Mouse (Mus musculus) limb, embryonic 14.5 days (tissue): ENCODE measurements around the gene Selenos. TPM values are rescaled to one million over a fixed set of nuclear protein-coding genes. Genes with fewer than 3 reads are reported as not detected.

Source experiments
- ATAC-seq: fragments of 200-750 bp; cut with Nextera tagmentation; 2 replicates; pipeline ENCODE4 v1.8.0; 2017; ENCODE audit warnings: low read depth, moderate number of reproducible peaks, moderate TSS enrichment; ENCODE audit not compliant: low FRiP score
- DNase-seq: peaks from one replicate; pipeline ENCODE4 v3.0.0-alpha.2; 2015; ENCODE audit warnings: low spot score
- H3K27ac ChIP-seq: fragments of 300-500 bp; sonication (generic); replicated peaks from 2 replicates; pipeline ENCODE4 v1.5.1; 2014; ENCODE audit warnings: low read depth, mild to moderate bottlenecking, low read length, moderate library complexity, mixed read lengths
- H3K27me3 ChIP-seq: fragments of 300-500 bp; sonication (generic); 2 replicates; pipeline ENCODE4 v1.6.1; 2014; ENCODE audit warnings: low read length, mixed read lengths; ENCODE audit not compliant: control insufficient read depth, insufficient read depth
- H3K36me3 ChIP-seq: fragments of 300-500 bp; sonication (generic); 2 replicates; pipeline ENCODE4 v1.6.1; 2014; ENCODE audit warnings: mild to moderate bottlenecking, low read length, moderate library complexity, mixed read lengths; ENCODE audit not compliant: control insufficient read depth, insufficient read depth
- H3K4me1 ChIP-seq: fragments of 300-500 bp; sonication (generic); 2 replicates; pipeline ENCODE4 v1.6.1; 2014; ENCODE audit warnings: antibody characterized with exemption, low read length, mixed read lengths; ENCODE audit not compliant: control insufficient read depth, insufficient read depth
- H3K4me2 ChIP-seq: fragments of 300-500 bp; sonication (generic); replicated peaks from 2 replicates; pipeline ENCODE4 v1.6.1; 2014; ENCODE audit warnings: low read depth, mild to moderate bottlenecking, low read length, moderate library complexity; ENCODE audit not compliant: severe bottlenecking
- H3K4me3 ChIP-seq: fragments of 300-500 bp; sonication (generic); replicated peaks from 2 replicates; pipeline ENCODE4 v1.5.1; 2014; ENCODE audit warnings: low read length
- H3K9ac ChIP-seq: fragments of 300-500 bp; sonication (generic); 2 replicates; pipeline ENCODE4 v1.6.1; 2014; ENCODE audit warnings: mild to moderate bottlenecking, low read depth, low read length, moderate library complexity; ENCODE audit not compliant: severe bottlenecking
- H3K9me3 ChIP-seq: fragments of 300-500 bp; sonication (generic); 2 replicates; pipeline ENCODE4 v1.6.1; 2016; ENCODE audit warnings: low read length; ENCODE audit not compliant: control insufficient read depth
- POLR2A ChIP-seq: fragments of 200-500 bp; IDR thresholded peaks from 2 replicates; pipeline ENCODE4 v1.8.0; 2012; ENCODE audit warnings: inconsistent platforms, mild to moderate bottlenecking, moderate library complexity, borderline replicate concordance; ENCODE audit not compliant: insufficient read depth, insufficient read length; ENCODE audit errors: extremely low read depth
- WGBS: fragments of 180-500 bp; shearing (Covaris S2); extraction: QIAGEN DNeasy Blood & Tissue Kit; methylation state at CpG from one replicate; pipeline ENCODE4 v1.1.7; 2014; 5-methylcytosine and 5-hydroxymethylcytosine counted together
- polyA plus RNA-seq, 2 experiments: library from polyadenylated mRNA; depleted of rRNA in 1 of 2; stranded (reverse) in 1 of 2; unstranded in 1 of 2; fragments of >200 nt; fragmentation: Nextera tagmentation in 1 of 2; extraction: Ambion mirVana in 1 of 2; gene quantifications; 2 replicates each; pipeline versions ENCODE4 v1.2.1 to v1.2.3; 2012 to 2014

The Selenos gene
- polyA plus RNA-seq, 2 experiments: 113 to 139 TPM

DNA sequence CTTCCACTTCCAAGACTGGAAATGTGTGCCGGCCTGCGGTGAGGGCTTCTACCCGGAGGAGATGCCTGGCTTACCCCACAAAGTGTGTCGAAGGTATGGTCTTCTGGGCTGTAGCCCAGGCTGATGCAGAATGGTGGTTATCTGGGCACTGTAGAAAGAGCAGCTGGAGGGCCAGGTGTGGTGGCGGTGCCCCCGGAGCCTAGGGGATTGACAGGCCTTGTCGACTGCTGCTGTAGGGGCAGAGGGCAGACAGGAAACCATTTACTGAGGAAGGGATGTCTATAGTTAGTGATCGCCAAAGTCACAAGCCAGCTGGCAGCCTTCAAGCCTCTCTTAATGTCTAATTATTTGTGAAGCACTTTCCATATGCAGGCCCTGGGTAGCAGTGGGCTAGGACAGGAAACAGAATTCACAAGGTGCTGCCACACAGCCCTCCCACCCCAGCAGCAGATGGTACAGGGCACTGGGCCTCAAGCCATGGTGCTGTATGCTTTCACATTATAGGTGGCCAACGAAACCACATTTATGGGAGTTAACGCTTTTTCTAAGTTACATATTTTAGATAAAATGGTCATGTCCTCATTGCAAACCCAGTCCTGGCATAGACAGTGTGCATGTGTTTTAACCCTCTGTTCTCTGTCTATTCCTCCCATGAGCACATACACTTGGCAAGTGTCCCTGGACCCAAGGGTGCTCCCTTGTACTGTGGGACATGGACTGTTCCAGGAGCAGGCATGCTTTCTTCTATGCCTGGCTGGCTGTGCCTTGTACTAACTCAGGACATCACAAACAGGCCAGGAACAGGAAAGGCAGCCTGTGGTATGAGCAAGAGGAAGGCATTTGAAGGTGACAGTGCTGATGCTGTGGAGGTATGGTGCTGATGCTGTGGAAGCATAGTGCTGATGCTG is 35.6 kb upstream of the Selenos start, which contains the start of gene Gm45213:
Gene Gm45213 (plus strand): TSS at position 51 of the 908 bp plus-strand sequence.
- no peak within 1 kb of the TSS for H3K4me3 ChIP-seq
- H3K4me1 ChIP-seq: peaks cover 43% of the 10 kb centered on the region
- no peak within 1 kb of the TSS for H3K4me2 ChIP-seq
- 49% methylated on average over 10 of the region's 10 CpGs for WGBS
- H3K27ac ChIP-seq: no peak within 1 kb of the TSS
- H3K36me3 ChIP-seq: no peaks in the 10 kb centered on the region
- no peaks in the 10 kb centered on the region for H3K27me3 ChIP-seq
- ATAC-seq: no peak
- no peak for DNase-seq
- no peak for TF ChIP-seq POLR2A
- H3K9me3 ChIP-seq: no peaks in the 10 kb centered on the region
- H3K9ac ChIP-seq: no peak within 1 kb of the TSS

DNA sequence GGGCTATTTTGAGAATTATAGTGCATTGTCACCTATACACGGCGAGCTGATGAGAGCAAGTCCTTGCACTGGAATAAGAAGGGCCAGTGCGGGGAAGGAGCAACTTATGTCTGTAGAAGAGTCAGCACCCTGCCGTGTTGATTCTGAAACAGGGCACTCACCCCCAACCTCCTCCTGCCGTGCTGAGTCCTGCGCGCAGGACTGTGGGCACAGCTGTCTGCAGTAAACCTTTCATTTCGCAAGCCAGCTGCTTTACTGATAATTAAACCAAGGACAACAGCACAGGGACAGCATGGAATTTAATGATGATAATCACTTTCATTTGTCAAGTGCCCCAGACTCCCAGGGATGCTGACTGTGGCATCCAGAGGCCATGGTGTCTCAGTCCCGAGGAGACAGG is 34.8 kb upstream of the Selenos start:
- H3K9me3 ChIP-seq: no peaks in the 10 kb centered on the region
- peaks cover 35% of the 10 kb centered on the region for H3K4me1 ChIP-seq
- no peak for TF ChIP-seq POLR2A
- ATAC-seq: no peak
- H3K36me3 ChIP-seq: no peaks in the 10 kb centered on the region
- no peak overlapping the region for H3K27ac ChIP-seq
- DNase-seq: no peak
- no peaks in the 10 kb centered on the region for H3K27me3 ChIP-seq
- no peak overlapping the region for H3K4me2 ChIP-seq
- no peak overlapping the region for H3K4me3 ChIP-seq
- no peak overlapping the region for H3K9ac ChIP-seq
- 28% methylated on average over 9 of the region's 9 CpGs for WGBS

DNA sequence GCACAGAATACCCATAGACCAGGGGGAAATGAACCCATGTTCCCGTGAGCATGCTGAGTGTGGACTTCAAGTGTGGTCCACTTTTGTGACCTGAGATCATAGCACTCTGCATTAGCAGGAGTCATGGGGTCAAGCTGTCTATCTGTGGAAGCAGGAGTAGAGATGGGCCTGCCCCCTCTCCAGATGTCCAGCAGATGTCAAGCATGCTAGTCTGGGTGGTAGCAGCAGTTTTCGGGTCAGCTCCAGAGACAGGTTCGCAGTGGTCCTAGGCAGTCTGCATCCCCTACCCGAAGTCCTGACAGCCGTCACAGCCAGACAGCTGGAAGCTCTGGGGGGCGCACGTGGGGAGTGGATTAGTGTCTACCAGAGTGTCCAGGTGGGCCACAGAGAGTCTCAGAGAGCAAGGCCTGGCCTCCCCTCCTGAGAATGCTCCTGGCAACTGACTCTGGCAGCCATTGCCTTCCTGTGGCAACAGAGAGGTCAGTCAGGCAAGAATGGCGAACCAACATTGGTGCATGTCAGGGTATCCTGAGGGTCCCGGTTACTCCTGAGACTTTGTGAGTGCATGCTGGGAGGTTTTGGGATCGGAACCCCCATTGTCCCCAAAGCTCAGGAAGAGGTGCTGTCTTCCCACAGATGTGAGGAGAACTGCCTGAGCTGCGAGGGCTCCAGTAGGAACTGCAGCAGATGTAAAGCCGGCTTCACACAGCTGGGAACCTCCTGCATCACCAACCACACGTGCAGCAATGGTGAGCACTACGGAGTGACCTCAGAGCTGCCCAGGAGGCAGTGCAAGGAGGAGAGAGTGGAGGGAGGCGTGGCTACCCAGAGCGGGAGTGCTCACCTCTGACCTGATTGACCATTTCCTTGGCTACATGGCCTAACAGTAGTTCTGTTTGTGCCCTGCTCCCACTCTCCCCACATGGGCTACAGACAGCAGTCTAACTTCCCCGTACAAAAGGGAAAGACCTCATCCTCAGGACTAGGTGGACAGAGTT is 32.2 kb upstream of the Selenos start:
- no peak overlapping the region for H3K27ac ChIP-seq
- H3K9ac ChIP-seq: no peak overlapping the region
- no peaks in the 10 kb centered on the region for H3K36me3 ChIP-seq
- ATAC-seq (no peak), DNase-seq (no peak)
- H3K9me3 ChIP-seq: no peaks in the 10 kb centered on the region
- 39% methylated on average over 17 of the region's 17 CpGs for WGBS
- H3K4me1 ChIP-seq: peaks cover 27% of the 10 kb centered on the region
- no peak overlapping the region for H3K4me3 ChIP-seq
- no peak overlapping the region for H3K4me2 ChIP-seq
- no peaks in the 10 kb centered on the region for H3K27me3 ChIP-seq
- no peak for TF ChIP-seq POLR2A

DNA sequence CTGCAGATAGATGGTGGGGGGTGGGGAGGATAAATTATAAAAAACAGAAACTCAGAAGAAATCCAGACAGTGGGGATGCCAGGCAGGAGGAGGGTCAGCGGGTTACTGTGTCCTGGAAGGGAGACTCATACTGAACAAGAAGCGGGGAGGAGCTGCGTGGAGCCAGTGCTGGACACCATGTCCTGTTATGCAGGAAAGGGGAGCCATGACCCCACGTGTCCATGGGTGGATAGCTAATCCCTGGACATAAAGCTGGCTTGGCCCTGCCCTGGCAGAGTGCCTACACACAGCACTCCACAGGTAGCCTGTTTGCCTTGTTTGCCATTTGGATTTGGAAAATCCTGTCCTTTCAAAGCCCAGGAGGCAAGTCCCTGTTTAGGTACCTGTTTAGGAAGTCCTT is 31.5 kb upstream of the Selenos start:
- Histone ChIP-seq H3K4me3 (no peak overlapping the region), H3K9me3 (no peaks in the 10 kb centered on the region), H3K4me2 (no peak overlapping the region), H3K9ac (no peak overlapping the region), H3K27me3 (no peaks in the 10 kb centered on the region), H3K27ac (no peak overlapping the region), H3K36me3 (no peaks in the 10 kb centered on the region), H3K4me1 (peaks cover 27% of the 10 kb centered on the region)
- ATAC-seq (no peak), DNase-seq (no peak)
- TF ChIP-seq POLR2A: no peak
- WGBS: 72% methylated on average over 4 of the region's 4 CpGs
